7 mouse cellular contexts compared by ENCODE assay signal in the genomic region with DNA sequence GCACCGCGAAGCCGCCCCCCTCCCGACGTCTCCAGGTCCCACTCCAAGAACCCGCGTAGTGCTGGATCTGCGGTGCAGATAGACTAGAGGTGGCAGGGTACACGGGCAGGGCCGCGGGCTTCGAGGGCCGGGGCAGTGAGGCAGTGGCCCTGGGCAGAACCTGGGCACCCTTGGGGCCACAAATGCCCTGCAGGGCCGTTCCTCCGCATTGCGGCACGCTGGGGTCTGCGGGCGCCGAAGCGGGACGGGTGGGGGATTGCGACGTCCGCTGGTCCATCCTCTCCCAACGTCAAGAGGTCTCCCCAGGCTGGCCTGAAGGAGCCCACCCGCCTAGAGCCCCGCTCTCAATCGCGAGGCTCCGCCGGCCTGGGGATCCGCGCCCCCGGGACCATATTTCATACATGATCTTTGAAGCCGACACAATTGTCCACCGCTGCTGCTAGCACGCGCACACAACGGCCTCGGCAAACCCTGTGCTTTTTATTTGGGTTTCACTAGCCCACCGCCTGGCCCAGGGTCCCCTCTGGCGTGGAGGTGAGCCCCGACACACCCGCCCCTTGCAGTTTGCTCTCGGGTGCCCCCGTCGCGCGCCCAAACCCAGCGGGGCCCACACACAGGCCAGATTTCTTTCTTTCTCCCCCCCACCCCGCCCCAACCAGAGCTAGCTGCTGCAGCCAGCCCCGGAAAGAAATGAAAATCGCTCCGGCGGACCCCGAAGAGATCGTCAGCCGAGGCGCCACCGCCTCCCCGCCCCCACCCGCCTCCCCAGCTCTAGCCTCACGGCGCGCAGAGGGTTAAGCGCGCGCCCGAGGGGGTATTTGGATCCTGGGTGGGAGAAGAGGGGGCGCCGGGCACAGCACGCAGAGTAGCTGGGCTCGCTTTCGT. TPM values are rescaled to one million over a fixed set of nuclear protein-coding genes. Genes with fewer than 3 reads are reported as not detected.
DNase-seq lines count a peak whose midpoint lies in the region; ATAC-seq and TF ChIP-seq lines count a peak whose summit lies in the region.

No protein-coding gene starts in this region.

- no peak for TF ChIP-seq POLR2A in testis, adult 2 months (IDR thresholded peaks at IDR 0.05; ENCODE audit: control insufficient read depth, low read depth, low read length)

- no peaks in the 10 kb centered on the region for H3K36me3 ChIP-seq in testis, adult 2 months (ENCODE audit: control insufficient read depth, insufficient read depth, low read length)
- H3K36me3 ChIP-seq in heart, embryonic 14.5 days (ENCODE audit: control insufficient read depth, insufficient read depth, low read length): no peaks in the 10 kb centered on the region
- no peaks in the 10 kb centered on the region for H3K36me3 ChIP-seq in kidney, postnatal 0 days (ENCODE audit: insufficient read depth, low read length)
- H3K36me3 ChIP-seq in midbrain, embryonic 15.5 days (replicated peaks): no peaks in the 10 kb centered on the region

- peaks cover 44% of the 10 kb centered on the region for H3K4me1 ChIP-seq in testis, adult 2 months (ENCODE audit: control insufficient read depth, insufficient read depth, low read length)
- H3K4me1 ChIP-seq in heart, embryonic 14.5 days (ENCODE audit: control insufficient read depth in 2 of 2, insufficient read depth in 2 of 2, low read length in 2 of 2): peaks cover 13 to 42% of the 10 kb centered on the region in 2 experiments; a peak in 3 of 4 replicates
- H3K4me1 ChIP-seq in kidney, postnatal 0 days (replicated peaks; ENCODE audit: insufficient read depth, low read length): peaks cover 30% of the 10 kb centered on the region; the same call in 1 of the 2 replicates
- H3K4me1 ChIP-seq in midbrain, embryonic 15.5 days: peaks cover 43% of the 10 kb centered on the region

- peak overlapping the region; percentile 49; the same call in 1 of the 2 replicates for H3K27ac ChIP-seq in testis, adult 2 months (ENCODE audit: control insufficient read depth, insufficient read depth, low read depth, low read length)
- peak overlapping the region in 1 of 2 experiments; percentile 4; a peak in 2 of 4 replicates for H3K27ac ChIP-seq in heart, embryonic 14.5 days (replicated peaks in 1 of 2; ENCODE audit: control insufficient read depth in 1 of 2, insufficient read depth in 1 of 2, low read depth in 2 of 2, low read length in 2 of 2)
- 0 out of 2 replicates have a peak overlapping the region, but pooled peaks have one; percentile 21 for H3K27ac ChIP-seq in kidney, postnatal 0 days
- H3K27ac ChIP-seq in midbrain, embryonic 15.5 days: peak overlapping the region; percentile 46; the same call in 1 of the 2 replicates

- no peak for ATAC-seq in heart, embryonic 14.5 days (ENCODE audit: insufficient number of reproducible peaks, insufficient read depth, low FRiP score, low read depth)
- no peak for ATAC-seq in kidney, postnatal 0 days (replicated peaks; ENCODE audit: low FRiP score, low read depth)
- ATAC-seq in midbrain, embryonic 15.5 days (replicated peaks): no peak
- no peak for ATAC-seq in granulocyte monocyte progenitor cell, adult 5-6 weeks (replicated peaks; ENCODE audit: poor library complexity, severe bottlenecking)

- H3K4me2 ChIP-seq in heart, embryonic 14.5 days (ENCODE audit: low read length): peak overlapping the region; percentile 87
- peak overlapping the region; percentile 94 for H3K4me2 ChIP-seq in kidney, postnatal 0 days (ENCODE audit: low read length)
- H3K4me2 ChIP-seq in midbrain, embryonic 15.5 days: peak overlapping the region; percentile 95

- H3K4me3 ChIP-seq in testis, adult 2 months (ENCODE audit: control insufficient read depth, low read depth, low read length): peak overlapping the region; percentile 76
- H3K4me3 ChIP-seq in heart, embryonic 14.5 days (ENCODE audit: control insufficient read depth in 1 of 2, insufficient read depth in 1 of 2, low read depth in 1 of 2, low read length in 2 of 2): peak overlapping the region; percentile 51 to 53
- peak overlapping the region; percentile 42 for H3K4me3 ChIP-seq in kidney, postnatal 0 days (replicated peaks; ENCODE audit: low read depth, low read length)
- H3K4me3 ChIP-seq in midbrain, embryonic 15.5 days: peak overlapping the region; percentile 47

- peaks cover 2% of the 10 kb centered on the region; the same call in 1 of the 2 replicates for H3K27me3 ChIP-seq in testis, adult 2 months (ENCODE audit: control insufficient read depth, insufficient read depth, low read length)
- peaks cover 30% of the 10 kb centered on the region for H3K27me3 ChIP-seq in heart, embryonic 14.5 days (ENCODE audit: control insufficient read depth, insufficient read depth, low read length)
- peaks cover 31% of the 10 kb centered on the region for H3K27me3 ChIP-seq in kidney, postnatal 0 days (ENCODE audit: insufficient read depth, low read length)
- peaks cover 28% of the 10 kb centered on the region for H3K27me3 ChIP-seq in midbrain, embryonic 15.5 days (replicated peaks)

- H3K9ac ChIP-seq in heart, embryonic 14.5 days (ENCODE audit: low read length): peak overlapping the region; percentile 72
- peak overlapping the region; percentile 65 for H3K9ac ChIP-seq in kidney, postnatal 0 days (ENCODE audit: low read depth, low read length)
- peak overlapping the region; percentile 60 for H3K9ac ChIP-seq in midbrain, embryonic 15.5 days

- no peak for TF ChIP-seq CTCF in testis, adult 2 months (IDR thresholded peaks at IDR 0.05; ENCODE audit: control insufficient read depth, insufficient read depth, insufficient replicate concordance, low read depth, low read length)
- TF ChIP-seq CTCF in kidney, postnatal 0 days (IDR thresholded peaks at IDR 0.05; ENCODE audit: low read depth): no peak

- under 1% methylated on average over 66 of the region's 75 CpGs for WGBS in heart, embryonic 14.5 days
- WGBS in kidney, postnatal 0 days: under 1% methylated on average over 68 of the region's 75 CpGs
- under 1% methylated on average over 75 of the region's 75 CpGs for WGBS in midbrain, embryonic 15.5 days

- no peak for DNase-seq in testis, postnatal 14 days (ENCODE audit: low spot score)
- DNase-seq in cerebellum, adult 9-11 months: peak; percentile 28
- no peak for DNase-seq in kidney, postnatal 0 days (ENCODE audit: low spot score)

- H3K9me3 ChIP-seq in heart, embryonic 14.5 days (ENCODE audit: control insufficient read depth, low read length): no peaks in the 10 kb centered on the region
- no peaks in the 10 kb centered on the region for H3K9me3 ChIP-seq in kidney, postnatal 0 days (replicated peaks; ENCODE audit: low read length)
- H3K9me3 ChIP-seq in midbrain, embryonic 15.5 days: no peaks in the 10 kb centered on the region

RNA-seq across cellular contexts. Expression of gene Cbx4, which starts 4.3 kb away (rescaled TPM):
- polyA plus RNA-seq in testis, adult 2 months (2012; rRNA removed): 3.3 and 3.8 TPM in 2 replicates
- 6.5 and 9.2 TPM in 2 replicates for polyA plus RNA-seq in heart, embryonic 14.5 days (2014; fragmentation: Nextera tagmentation; extraction: Ambion mirVana)
- 8.0 and 9.7 TPM in 2 replicates for polyA plus RNA-seq in kidney, postnatal 0 days (2015; fragmentation: Nextera tagmentation; extraction: Ambion mirVana)
- 23.7 and 24.7 TPM in 2 replicates for polyA plus RNA-seq in midbrain, embryonic 15.5 days (2015; fragmentation: Nextera tagmentation; extraction: Ambion mirVana)
- total RNA-seq in granulocyte monocyte progenitor cell, adult 5-6 weeks (2014; fragmentation: Nextera tagmentation): 15.8 and 18.8 TPM in 2 replicates
- 27.4 and 38.2 TPM in 2 replicates for total RNA-seq in granulocyte monocyte progenitor cell, adult 5-6 weeks (2017)

RNA-seq across cellular contexts. Expression of gene Cbx8, which starts 49.5 kb away (rescaled TPM):
- polyA plus RNA-seq in testis, adult 2 months (2012; rRNA removed): 0.53 and 0.79 TPM in 2 replicates
- polyA plus RNA-seq in heart, embryonic 14.5 days (2014; fragmentation: Nextera tagmentation; extraction: Ambion mirVana): 9.3 and 9.6 TPM in 2 replicates
- 6.1 and 7.7 TPM in 2 replicates for polyA plus RNA-seq in kidney, postnatal 0 days (2015; fragmentation: Nextera tagmentation; extraction: Ambion mirVana)
- 9.6 and 9.7 TPM in 2 replicates for polyA plus RNA-seq in midbrain, embryonic 15.5 days (2015; fragmentation: Nextera tagmentation; extraction: Ambion mirVana)
- 3.6 TPM in 2 replicates for total RNA-seq in granulocyte monocyte progenitor cell, adult 5-6 weeks (2014; fragmentation: Nextera tagmentation)
- total RNA-seq in granulocyte monocyte progenitor cell, adult 5-6 weeks (2017): 1.5 and 3.2 TPM in 2 replicates
